Comparison of ENCODE assay signal across 10 mouse cellular contexts in genomic region chr2:178142291-178143023, GRCm38 (mm10). TPM values are rescaled to one million over a fixed set of nuclear protein-coding genes. Genes with fewer than 3 reads are reported as not detected.
DNase-seq lines count a peak whose midpoint lies in the region; ATAC-seq lines count a peak whose summit lies in the region.
"Had no signal": no experiment of that assay in that cellular context is flagged by ENCODE, and none has a peak within 500 bp of the region (broad histone marks: within the 10 kb centered on the region; RNA-seq: fewer than 3 reads in every experiment).

No protein-coding gene starts in this region.

- no peaks in the 10 kb centered on the region for H3K9me3 ChIP-seq in embryonic facial prominence, embryonic 11.5 days (replicated peaks; ENCODE audit: control insufficient read depth, low read length)
- H3K9me3 ChIP-seq in hindbrain, embryonic 12.5 days (replicated peaks) = no peaks in the 10 kb centered on the region
- no peaks in the 10 kb centered on the region for H3K9me3 ChIP-seq in neural tube, embryonic 11.5 days (ENCODE audit: control insufficient read depth, low read length)

- ATAC-seq in embryonic facial prominence, embryonic 11.5 days (replicated peaks; ENCODE audit: insufficient number of reproducible peaks, low FRiP score, low TSS enrichment, low read depth) = no peak
- ATAC-seq in hindbrain, embryonic 12.5 days (ENCODE audit: low FRiP score) = peak; percentile 50
- peak; percentile 54 for ATAC-seq in neural tube, embryonic 11.5 days (ENCODE audit: insufficient read depth, low FRiP score, low TSS enrichment)

- H3K4me1 ChIP-seq in embryonic facial prominence, embryonic 11.5 days (ENCODE audit: control insufficient read depth, insufficient read depth, low read length) = peaks cover 3% of the 10 kb centered on the region; the same call in 1 of the 2 replicates
- H3K4me1 ChIP-seq in hindbrain, embryonic 12.5 days = peaks cover 33% of the 10 kb centered on the region
- H3K4me1 ChIP-seq in neural tube, embryonic 11.5 days (ENCODE audit: control insufficient read depth, insufficient read depth, low read length) = peaks cover 7% of the 10 kb centered on the region; the same call in 1 of the 2 replicates

- H3K27me3 ChIP-seq in embryonic facial prominence, embryonic 11.5 days (ENCODE audit: control insufficient read depth, insufficient read depth, low read length) = peaks cover 11% of the 10 kb centered on the region
- peaks cover 13% of the 10 kb centered on the region for H3K27me3 ChIP-seq in hindbrain, embryonic 12.5 days
- no peaks in the 10 kb centered on the region for H3K27me3 ChIP-seq in neural tube, embryonic 11.5 days (ENCODE audit: control insufficient read depth, insufficient read depth, low read length)

- peak; percentile 44 to 48 for DNase-seq in layer of hippocampus, postnatal 25 days (ENCODE audit: extremely low spot score in 1 of 2, low spot score in 1 of 2)
- DNase-seq in layer of hippocampus, adult 8-10 months (ENCODE audit: low spot score in 2 of 2) = no peak
- peak; percentile 16 for DNase-seq in embryonic facial prominence, embryonic 11.5 days (ENCODE audit: low spot score)
- peak; percentile 45 for DNase-seq in neural tube, embryonic 11.5 days (ENCODE audit: low spot score)
- DNase-seq in adrenal gland, postnatal 14 days = no peak
- DNase-seq in lung, postnatal 25 days (ENCODE audit: low spot score) = no peak
- no peak for DNase-seq in spleen, postnatal 14 days (ENCODE audit: low spot score in 2 of 2)

- 13% methylated on average over 40 of the region's 42 CpGs for WGBS in embryonic facial prominence, embryonic 11.5 days
- WGBS in hindbrain, embryonic 12.5 days = 7% methylated on average over 42 of the region's 42 CpGs
- 7% methylated on average over 42 of the region's 42 CpGs for WGBS in neural tube, embryonic 11.5 days

- H3K4me2 ChIP-seq in embryonic facial prominence, embryonic 11.5 days (ENCODE audit: low read depth, low read length) = peak overlapping the region; percentile 78
- peak overlapping the region; percentile 87 for H3K4me2 ChIP-seq in hindbrain, embryonic 12.5 days (replicated peaks)
- peak overlapping the region; percentile 88 for H3K4me2 ChIP-seq in neural tube, embryonic 11.5 days (ENCODE audit: low read depth)

- H3K36me3 ChIP-seq in embryonic facial prominence, embryonic 11.5 days (replicated peaks; ENCODE audit: control insufficient read depth, insufficient read depth, low read depth, low read length) = no peaks in the 10 kb centered on the region
- H3K36me3 ChIP-seq in hindbrain, embryonic 12.5 days = no peaks in the 10 kb centered on the region
- no peaks in the 10 kb centered on the region for H3K36me3 ChIP-seq in neural tube, embryonic 11.5 days (ENCODE audit: control insufficient read depth, insufficient read depth, low read length)

- H3K9ac ChIP-seq in embryonic facial prominence, embryonic 11.5 days (replicated peaks; ENCODE audit: low read length) = peak overlapping the region; percentile 63
- H3K9ac ChIP-seq in hindbrain, embryonic 12.5 days = peak overlapping the region; percentile 88
- peak overlapping the region; percentile 86 for H3K9ac ChIP-seq in neural tube, embryonic 11.5 days (ENCODE audit: low read length)

- H3K27ac ChIP-seq in embryonic facial prominence, embryonic 11.5 days (replicated peaks; ENCODE audit: low read depth, low read length) = no peak overlapping the region
- peak overlapping the region; percentile 86 for H3K27ac ChIP-seq in hindbrain, embryonic 12.5 days
- H3K27ac ChIP-seq in neural tube, embryonic 11.5 days (ENCODE audit: low read depth, low read length) = peak overlapping the region; percentile 73

- H3K4me3 ChIP-seq in embryonic facial prominence, embryonic 11.5 days (ENCODE audit: low read depth, low read length) = peak overlapping the region; percentile 32
- peak overlapping the region; percentile 67 for H3K4me3 ChIP-seq in hindbrain, embryonic 12.5 days
- H3K4me3 ChIP-seq in neural tube, embryonic 11.5 days (ENCODE audit: low read depth, low read length) = peak overlapping the region; percentile 48
- H3K4me3 ChIP-seq: myocyte had no signal

RNA-seq across cellular contexts. Expression of gene Phactr3, which starts 23.7 kb away (rescaled TPM):
- 100 to 1,000 TPM; 148 TPM for total RNA-seq in layer of hippocampus, postnatal 25 days (2021)
- total RNA-seq in layer of hippocampus, adult 8-10 months (2022) = 100 to 1,000 TPM; 123 to 135 (median 125) TPM
- 5.6 and 8.0 TPM in 2 replicates for polyA plus RNA-seq in embryonic facial prominence, embryonic 11.5 days (2014; fragmentation: Nextera tagmentation; extraction: Ambion mirVana)
- 17.4 and 20.9 TPM in 2 replicates for polyA plus RNA-seq in hindbrain, embryonic 12.5 days (2016; fragmentation: Nextera tagmentation; extraction: Ambion mirVana)
- 11.4 and 14.7 TPM in 2 replicates for polyA plus RNA-seq in neural tube, embryonic 11.5 days (2014; fragmentation: Nextera tagmentation; extraction: Ambion mirVana)
- total RNA-seq in adrenal gland, postnatal 14 days (2021) = 1.5 and 4.1 TPM in 2 replicates
- total RNA-seq: hematopoietic stem cell, adult 5-6 weeks had no signal
- polyA plus RNA-seq: myocyte had no signal

Comparison
In these comparisons a context has a peak if more than half of its experiments do, and no peak if none do; other contexts are left out.
1. DNase-seq: peak in layer of hippocampus, postnatal 25 days (2 of 2), embryonic facial prominence, embryonic 11.5 days (single experiment) and neural tube, embryonic 11.5 days (single experiment); none in layer of hippocampus, adult 8-10 months (0 of 2), adrenal gland, postnatal 14 days (single experiment), lung, postnatal 25 days (single experiment) and spleen, postnatal 14 days (0 of 2).
2. RNA of gene Phactr3, which starts 23.7 kb away (total RNA-seq): 148 TPM in layer of hippocampus, postnatal 25 days and 123 to 135 TPM in layer of hippocampus, adult 8-10 months; 1.5 to 4.1 TPM in adrenal gland, postnatal 14 days; every median in the first group is over 10 times any median in the second.
3. Peak in every context shown above with its lines, with median percentiles within 50 percentile points of each other: H3K4me2 ChIP-seq, H3K4me3 ChIP-seq and H3K9ac ChIP-seq.